Mouse (Mus musculus) MEL (cell line): ENCODE results near the gene Galntl5.

Source experiments
- ETS1 ChIP-seq: IDR thresholded peaks from 2 replicates; pipeline ENCODE4 v1.6.1; 2012; ENCODE audit warnings: low read depth, mild to moderate bottlenecking, inconsistent platforms, low read length, improper control_type of control experiment, moderate library complexity
- POLR2A ChIP-seq, 2 experiments: IDR thresholded peaks; 2 replicates each; pipeline ENCODE4 v1.6.1; 2011 to 2012; ENCODE audit warnings: low read length in 2 of 2, mild to moderate bottlenecking in 2 of 2, control low read depth in 1 of 2, improper control_type of control experiment in 1 of 2, low read depth in 1 of 2, moderate library complexity in 1 of 2; ENCODE audit not compliant: control insufficient read depth in 1 of 2, insufficient read depth in 1 of 2, poor library complexity in 1 of 2
- POLR2AphosphoS2 ChIP-seq: IDR thresholded peaks from 2 replicates; pipeline ENCODE4 v1.6.1; 2011; ENCODE audit warnings: low read length, improper control_type of control experiment
- TAL1 ChIP-seq: IDR thresholded peaks from 2 replicates; pipeline ENCODE4 v1.6.1; 2012; ENCODE audit warnings: mild to moderate bottlenecking, inconsistent platforms, low read length, moderate library complexity, mixed read lengths
- ZNF384 ChIP-seq: IDR thresholded peaks from 2 replicates; pipeline ENCODE4 v1.6.1; 2012; ENCODE audit warnings: low read depth, mild to moderate bottlenecking, inconsistent platforms, low read length, improper control_type of control experiment

GRCm38 (mm10) chr5:25215006-25215405 is 33.7 kb downstream of the Galntl5 start:
- TF ChIP-seq POLR2A (IDR thresholded peaks at IDR 0.05; ENCODE audit: control insufficient read depth in 1 of 2, insufficient read depth in 1 of 2, low read depth in 1 of 2, low read length in 2 of 2, poor library complexity in 1 of 2), result no peak
- TF ChIP-seq POLR2AphosphoS2, result no peak
- no peak for TF ChIP-seq ZNF384
- TF ChIP-seq TAL1, result no peak
- TF ChIP-seq ETS1, result no peak
